Mouse (Mus musculus): ENCODE data around the gene Aoc3. TPM values are rescaled to one million over a fixed set of nuclear protein-coding genes. Genes with fewer than 3 reads are reported as not detected.

The Aoc3 gene
- polyA plus RNA-seq, 2 experiments: 1.0 to 3.1 TPM

- Histone ChIP-seq H3K36me3 (ENCODE audit: control insufficient read depth, insufficient read depth, low read length) (no peaks in the 10 kb centered on the region), H3K4me3 (replicated peaks; ENCODE audit: low read length) (no peak overlapping the region), H3K9me3 (ENCODE audit: control insufficient read depth, low read length) (no peaks in the 10 kb centered on the region), H3K27me3 (ENCODE audit: control insufficient read depth, insufficient read depth, low read length) (no peaks in the 10 kb centered on the region), H3K27ac (replicated peaks; ENCODE audit: low read depth, low read length) (no peak overlapping the region), H3K9ac (ENCODE audit: low read depth, low read length, severe bottlenecking) (no peak overlapping the region), H3K4me1 (ENCODE audit: control insufficient read depth, insufficient read depth, low read length) (peaks cover 8% of the 10 kb centered on the region), H3K4me2 (replicated peaks; ENCODE audit: low read depth, low read length, severe bottlenecking) (no peak overlapping the region)
- DNase-seq (ENCODE audit: low spot score): no peak
- WGBS: 25% methylated on average over 10 of the region's 10 CpGs
- TF ChIP-seq POLR2A (IDR thresholded peaks at IDR 0.05; ENCODE audit: borderline replicate concordance, extremely low read depth, insufficient read depth, insufficient read length): no peak
- ATAC-seq (ENCODE audit: low FRiP score, low read depth): no peak
These were observed 3.6 kb downstream of the Aoc3 start for GRCm38 (mm10) chr11:101334023-101334422.

- no peak for TF ChIP-seq POLR2A (IDR thresholded peaks at IDR 0.05; ENCODE audit: borderline replicate concordance, extremely low read depth, insufficient read depth, insufficient read length)
- no peak overlapping the region for H3K4me2 ChIP-seq (replicated peaks; ENCODE audit: low read depth, low read length, severe bottlenecking)
- peaks cover 8% of the 10 kb centered on the region for H3K4me1 ChIP-seq (ENCODE audit: control insufficient read depth, insufficient read depth, low read length)
- ATAC-seq (ENCODE audit: low FRiP score, low read depth): no peak
- DNase-seq (ENCODE audit: low spot score): no peak
- no peak overlapping the region for H3K4me3 ChIP-seq (replicated peaks; ENCODE audit: low read length)
- H3K36me3 ChIP-seq (ENCODE audit: control insufficient read depth, insufficient read depth, low read length): no peaks in the 10 kb centered on the region
- H3K9me3 ChIP-seq (ENCODE audit: control insufficient read depth, low read length): no peaks in the 10 kb centered on the region
- H3K27ac ChIP-seq (replicated peaks; ENCODE audit: low read depth, low read length): no peak overlapping the region
- H3K27me3 ChIP-seq (ENCODE audit: control insufficient read depth, insufficient read depth, low read length): no peaks in the 10 kb centered on the region
- no peak overlapping the region for H3K9ac ChIP-seq (ENCODE audit: low read depth, low read length, severe bottlenecking)
- WGBS: 9% methylated on average over 6 of the region's 6 CpGs
These were observed 4.1 kb downstream of the Aoc3 start for GRCm38 (mm10) chr11:101334516-101334915.

- Histone ChIP-seq H3K27ac (replicated peaks; ENCODE audit: low read depth, low read length) (no peak overlapping the region), H3K4me2 (replicated peaks; ENCODE audit: low read depth, low read length, severe bottlenecking) (no peak overlapping the region), H3K27me3 (ENCODE audit: control insufficient read depth, insufficient read depth, low read length) (no peaks in the 10 kb centered on the region), H3K36me3 (ENCODE audit: control insufficient read depth, insufficient read depth, low read length) (no peaks in the 10 kb centered on the region), H3K9me3 (ENCODE audit: control insufficient read depth, low read length) (no peaks in the 10 kb centered on the region), H3K4me3 (replicated peaks; ENCODE audit: low read length) (no peak overlapping the region), H3K4me1 (ENCODE audit: control insufficient read depth, insufficient read depth, low read length) (peaks cover 8% of the 10 kb centered on the region), H3K9ac (ENCODE audit: low read depth, low read length, severe bottlenecking) (no peak overlapping the region)
- no peak for ATAC-seq (ENCODE audit: low FRiP score, low read depth)
- WGBS: 81% methylated on average over 9 of the region's 9 CpGs
- TF ChIP-seq POLR2A (IDR thresholded peaks at IDR 0.05; ENCODE audit: borderline replicate concordance, extremely low read depth, insufficient read depth, insufficient read length): no peak
- no peak for DNase-seq (ENCODE audit: low spot score)
These were observed 5.3 kb downstream of the Aoc3 start for GRCm38 (mm10) chr11:101335685-101336084.

- no peaks in the 10 kb centered on the region for H3K9me3 ChIP-seq (ENCODE audit: control insufficient read depth, low read length)
- ATAC-seq (ENCODE audit: low FRiP score, low read depth): peak; percentile 85; the same call in 1 of the 2 replicates
- WGBS: 2% methylated on average over 9 of the region's 9 CpGs
- H3K27me3 ChIP-seq (ENCODE audit: control insufficient read depth, insufficient read depth, low read length): no peaks in the 10 kb centered on the region
- H3K4me2 ChIP-seq (replicated peaks; ENCODE audit: low read depth, low read length, severe bottlenecking): peak overlapping the region; percentile 44
- H3K27ac ChIP-seq (replicated peaks; ENCODE audit: low read depth, low read length): no peak overlapping the region; the same call in 1 of the 2 replicates
- H3K4me3 ChIP-seq (replicated peaks; ENCODE audit: low read length): peak overlapping the region; percentile 13; the same call in 1 of the 2 replicates
- DNase-seq (ENCODE audit: low spot score): peak; percentile 49
- peak overlapping the region; percentile 31; the same call in 1 of the 2 replicates for H3K9ac ChIP-seq (ENCODE audit: low read depth, low read length, severe bottlenecking)
- H3K4me1 ChIP-seq (ENCODE audit: control insufficient read depth, insufficient read depth, low read length): peaks cover 8% of the 10 kb centered on the region
- H3K36me3 ChIP-seq (ENCODE audit: control insufficient read depth, insufficient read depth, low read length): no peaks in the 10 kb centered on the region
- no peak for TF ChIP-seq POLR2A (IDR thresholded peaks at IDR 0.05; ENCODE audit: borderline replicate concordance, extremely low read depth, insufficient read depth, insufficient read length)
These were observed 7.8 kb downstream of the Aoc3 start for GRCm38 (mm10) chr11:101338123-101338760.

GRCm38 (mm10) chr11:101347083-101347775 lies 16.8 kb downstream of the Aoc3 start:
- WGBS: 73% methylated on average over 10 of the region's 10 CpGs
- no peak overlapping the region for H3K9ac ChIP-seq (ENCODE audit: low read depth, low read length, severe bottlenecking)
- no peak for ATAC-seq (ENCODE audit: low FRiP score, low read depth)
- no peaks in the 10 kb centered on the region for H3K36me3 ChIP-seq (ENCODE audit: control insufficient read depth, insufficient read depth, low read length)
- DNase-seq (ENCODE audit: low spot score): no peak
- no peak overlapping the region for H3K4me2 ChIP-seq (replicated peaks; ENCODE audit: low read depth, low read length, severe bottlenecking)
- H3K4me3 ChIP-seq (replicated peaks; ENCODE audit: low read length): no peak overlapping the region
- no peaks in the 10 kb centered on the region for H3K9me3 ChIP-seq (ENCODE audit: control insufficient read depth, low read length)
- H3K4me1 ChIP-seq (ENCODE audit: control insufficient read depth, insufficient read depth, low read length): no peaks in the 10 kb centered on the region
- no peak for TF ChIP-seq POLR2A (IDR thresholded peaks at IDR 0.05; ENCODE audit: borderline replicate concordance, extremely low read depth, insufficient read depth, insufficient read length)
- no peaks in the 10 kb centered on the region for H3K27me3 ChIP-seq (ENCODE audit: control insufficient read depth, insufficient read depth, low read length)
- no peak overlapping the region for H3K27ac ChIP-seq (replicated peaks; ENCODE audit: low read depth, low read length)
